Mouse (Mus musculus): ENCODE results near the gene Rasl11a.

The Rasl11a gene

GRCm38 (mm10) chr5:146837967-146838720 is 6.7 kb upstream of the Rasl11a start:
- ChIA-PET CTCF (interaction anchor here in 1 of 4 experiments (0.5 to 0.7 kb wide), 3 partner anchors 10 to 952 kb away, joined by 3 to 5 read pairs (median 4); no protein-coding TSS in a partner anchor), POLR2A (interaction anchor here (0.5 to 7.4 kb wide), 37 partner anchors 9 to 613 kb away, joined by 3 to 124 read pairs (median 5); partner anchors contain the start of gene Usp12 (in 1 of the 4))

DNA sequence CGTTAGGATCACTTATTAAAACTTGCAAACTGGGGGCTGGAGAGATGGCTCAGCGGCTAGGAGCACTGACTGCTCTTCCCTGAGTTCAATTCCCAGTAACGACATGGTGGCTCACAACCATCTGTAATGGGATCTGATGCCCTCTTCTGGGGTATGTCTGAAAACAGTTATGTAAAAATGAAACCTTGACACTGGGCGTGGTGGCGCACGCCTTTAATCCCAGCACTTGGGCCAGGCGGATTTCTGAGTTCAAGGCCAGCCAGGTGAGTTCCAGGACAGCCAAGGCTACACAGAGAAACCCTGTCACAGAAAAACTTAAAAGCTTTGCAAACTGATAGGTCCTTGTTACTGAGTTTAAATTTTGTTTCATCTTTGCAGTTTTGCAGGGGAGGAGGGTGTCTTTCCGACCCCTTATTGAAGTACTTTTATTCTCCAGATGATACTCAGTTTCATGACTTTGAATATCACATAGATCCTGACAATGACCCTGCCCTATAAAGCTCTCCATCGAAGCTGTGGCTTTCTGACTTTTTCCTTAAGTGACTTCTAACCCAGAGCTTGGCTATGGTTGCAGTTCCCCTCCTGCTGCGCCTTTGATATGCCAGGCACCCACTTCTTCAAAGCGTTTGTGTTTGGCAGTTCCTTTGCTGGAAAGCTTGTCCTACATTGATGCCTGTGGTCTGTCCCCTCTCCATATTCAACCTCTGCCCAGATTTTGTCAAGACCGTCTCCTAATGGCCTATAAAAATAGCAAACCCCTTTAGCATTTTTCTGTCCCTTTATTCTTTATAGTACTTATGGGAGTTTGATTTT is 5.8 kb upstream of the Rasl11a start:
- POLR2A ChIA-PET, result interaction anchor here in 3 of 4 experiments (0.6 to 7.4 kb wide), 46 partner anchors 9 to 394 kb away, joined by 3 to 124 read pairs (median 4); partner anchors contain the start of gene Usp12 (in 1 of the 3)
- CTCF ChIA-PET, result interaction anchor here in 2 of 4 experiments (0.5 to 0.7 kb wide), 4 partner anchors 12 to 131 kb away, joined by 3 to 8 read pairs (median 4); no protein-coding TSS in a partner anchor

DNA sequence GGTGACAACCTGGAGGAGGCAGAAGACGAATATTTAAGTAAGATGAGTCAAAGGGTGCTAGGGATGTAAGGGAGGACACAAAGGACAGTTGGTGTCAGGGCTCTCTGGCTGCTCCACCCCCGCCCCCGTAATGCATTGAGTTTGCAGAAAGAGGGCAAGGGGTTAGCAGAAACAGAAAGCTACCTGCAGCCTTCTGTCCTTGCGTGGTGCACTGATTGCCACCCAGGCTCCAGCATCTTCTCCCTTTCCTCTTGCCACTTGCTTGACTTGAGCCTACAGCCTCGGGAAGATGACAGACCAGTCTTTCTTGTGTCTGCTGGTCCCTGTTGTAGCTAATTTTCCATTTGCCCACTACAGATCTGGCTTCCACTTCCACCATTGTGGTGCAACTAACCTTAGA is 5.1 kb upstream of the Rasl11a start:
- CTCF ChIA-PET, result interaction anchor here in 2 of 4 experiments (0.5 to 0.7 kb wide), 3 partner anchors 19 to 132 kb away, joined by 3 to 8 read pairs (median 4); no protein-coding TSS in a partner anchor
- POLR2A ChIA-PET, result interaction anchor here in 3 of 4 experiments (0.6 to 7.4 kb wide), 36 partner anchors 9 to 394 kb away, joined by 3 to 124 read pairs (median 4); partner anchors contain the start of gene Usp12 (in 1 of the 3)

- CTCF ChIA-PET, result interaction anchor here in 1 of 4 experiments (1.1 kb wide), 1 partner anchor 45 kb away, joined by 3 read pairs; the partner anchor contains the start of gene Usp12
- POLR2A ChIA-PET, result interaction anchor here in 3 of 4 experiments (0.6 to 7.4 kb wide), 20 partner anchors 9 to 251 kb away, joined by 3 to 124 read pairs (median 4); partner anchors contain the start of gene Usp12 (in 1 of the 3)
Observed at GRCm38 (mm10) chr5:146840422-146840821, 4.4 kb upstream of the Rasl11a start.

GRCm38 (mm10) chr5:146841301-146841700 is 3.6 kb upstream of the Rasl11a start:
- ChIA-PET POLR2A (interaction anchor here (0.5 to 7.4 kb wide), 13 partner anchors 8 to 1033 kb away, joined by 3 to 124 read pairs (median 4); partner anchors contain the start of genes Rpl21 (in 1 of the 4) and Usp12 (in 1 of the 4)), CTCF (interaction anchor here in 2 of 4 experiments (0.6 to 1.1 kb wide), 3 partner anchors 46 to 141 kb away, joined by 3 to 4 read pairs (median 3); partner anchors contain the start of gene Usp12 (in 1 of the 2))

DNA sequence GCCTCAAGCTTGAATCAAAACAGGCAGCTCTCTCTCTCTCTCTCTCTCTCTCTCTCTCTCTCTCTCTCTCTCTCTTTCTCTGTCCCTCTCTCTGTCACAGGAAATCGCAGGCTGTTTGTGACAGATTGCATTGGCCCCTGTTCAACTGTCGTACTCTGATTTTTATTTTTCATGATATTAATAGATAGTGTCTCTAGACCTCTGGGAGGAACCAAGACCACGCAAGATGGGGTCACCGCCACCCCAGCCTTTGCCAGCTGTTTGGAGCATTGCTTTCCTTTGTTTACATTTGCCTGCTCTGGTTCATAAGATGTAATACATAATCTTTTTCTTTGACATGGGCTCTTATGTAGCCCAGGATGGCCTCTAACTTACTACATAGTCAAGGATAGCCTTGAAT is 2.9 kb upstream of the Rasl11a start:
- CTCF ChIA-PET, result interaction anchor here in 2 of 4 experiments (0.5 to 0.8 kb wide), 5 partner anchors 135 to 269 kb away, joined by 3 to 4 read pairs (median 3); no protein-coding TSS in a partner anchor
- POLR2A ChIA-PET, result interaction anchor here in 3 of 4 experiments (0.5 to 4.9 kb wide), 8 partner anchors 9 to 1032 kb away, joined by 3 to 29 read pairs (median 4); partner anchors contain the start of genes Rpl21 (in 2 of the 3) and Usp12 (in 2 of the 3)

DNA sequence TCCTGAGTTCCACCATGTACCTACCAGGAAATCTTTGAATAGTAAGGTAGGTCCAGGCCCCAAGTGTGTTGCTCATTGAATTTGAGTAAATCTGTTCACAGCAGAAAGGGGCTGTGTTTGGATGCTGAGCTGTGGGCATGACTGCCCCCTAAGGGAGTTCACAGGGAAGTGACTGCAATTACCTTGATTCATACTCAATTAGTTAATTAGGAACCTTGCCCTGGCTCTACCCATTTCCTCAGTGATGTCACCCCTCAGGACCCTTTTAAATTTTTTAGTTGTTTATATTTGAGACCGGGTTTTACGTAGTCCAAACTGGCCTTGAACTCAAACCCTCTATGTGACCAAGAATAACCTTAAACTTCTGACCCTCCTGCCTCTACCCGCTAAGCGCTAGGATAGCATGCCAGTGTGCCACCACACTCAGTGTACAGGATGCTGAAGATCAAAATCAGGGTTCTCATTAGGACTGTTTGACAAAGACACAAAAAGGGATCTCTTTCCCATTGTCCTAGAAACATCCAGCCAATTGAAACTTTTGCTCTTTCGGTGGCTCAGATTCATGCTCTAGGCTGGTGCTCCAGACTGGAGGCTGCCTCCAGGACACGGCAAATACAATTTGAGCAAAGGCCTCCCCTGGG is 450 bp upstream of the Rasl11a start:
- POLR2A ChIA-PET, result interaction anchor here (0.6 to 4.4 kb wide), 30 partner anchors 7 to 1730 kb away, joined by 3 to 76 read pairs (median 4); partner anchors contain the start of genes Rpl21 (in 3 of the 4) and Usp12 (in 2 of the 4)
- CTCF ChIA-PET, result interaction anchor here in 3 of 4 experiments (0.7 to 2.5 kb wide), 23 partner anchors 9 to 449 kb away, joined by 3 to 22 read pairs (median 4); partner anchors contain the start of gene Usp12 (in 1 of the 3)

- POLR2A ChIA-PET, result interaction anchor here in 1 of 4 experiments (0.8 to 4.4 kb wide), 4 partner anchors 12 to 139 kb away, joined by 3 to 76 read pairs (median 4); partner anchors contain the start of gene Rpl21
- CTCF ChIA-PET, result interaction anchor here in 2 of 4 experiments (0.7 to 2.5 kb wide), 2 partner anchors 140 to 453 kb away, joined by 5 to 6 read pairs; no protein-coding TSS in a partner anchor
Observed at GRCm38 (mm10) chr5:146846489-146846888, 1.6 kb downstream of the Rasl11a start.

- CTCF ChIA-PET, result interaction anchor here in 1 of 4 experiments (0.7 kb wide), 1 partner anchor 11 kb away, joined by 3 read pairs; no protein-coding TSS in a partner anchor
- POLR2A ChIA-PET, result interaction anchor here in 2 of 4 experiments (0.6 to 1.1 kb wide), 3 partner anchors 9 to 1666 kb away, joined by 3 to 4 read pairs (median 4); no protein-coding TSS in a partner anchor
Observed at GRCm38 (mm10) chr5:146848936-146849582, 4.2 kb downstream of the Rasl11a start.

GRCm38 (mm10) chr5:146856106-146856505 is 11.2 kb downstream of the Rasl11a start:
- ChIA-PET CTCF (interaction anchor here in 1 of 4 experiments (0.8 to 1.5 kb wide), 2 partner anchors 11 to 12 kb away, joined by 3 to 4 read pairs; partner anchors contain the start of gene Rasl11a), POLR2A (interaction anchor here in 1 of 4 experiments (1.6 kb wide), 1 partner anchor 13 kb away, joined by 3 read pairs; no protein-coding TSS in a partner anchor)

DNA sequence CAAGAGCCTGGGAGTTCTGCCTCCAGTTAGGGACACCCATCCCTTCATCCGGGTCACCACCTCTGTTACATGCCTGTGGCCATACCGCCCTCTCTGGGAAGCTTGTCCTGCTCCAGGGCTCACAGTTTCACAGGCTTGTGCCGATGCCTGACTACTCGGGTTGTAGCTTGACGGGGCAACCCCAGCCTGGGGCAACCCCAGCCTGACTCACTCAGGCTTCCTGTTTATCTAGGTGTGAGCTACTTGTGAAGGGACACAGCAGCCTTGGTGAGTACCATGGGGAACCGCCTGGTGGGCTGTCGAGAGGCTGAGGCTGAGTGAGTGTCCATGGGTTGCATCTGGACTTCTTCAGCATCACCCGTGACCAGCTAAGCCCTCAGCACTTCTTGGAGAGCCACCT is 12.7 kb downstream of the Rasl11a start:
- POLR2A ChIA-PET, result interaction anchor here in 1 of 4 experiments (0.7 to 4.4 kb wide), 5 partner anchors 12 to 180 kb away, joined by 3 to 23 read pairs (median 4); partner anchors contain the start of genes Rasl11a and Rpl21
- CTCF ChIA-PET, result interaction anchor here in 2 of 4 experiments (1.4 to 1.5 kb wide), 2 partner anchors 13 to 151 kb away, joined by 3 to 4 read pairs; partner anchors contain the start of gene Rasl11a (in 1 of the 2)

- CTCF ChIA-PET, result interaction anchor here in 2 of 4 experiments (0.6 to 1.4 kb wide), 2 partner anchors 19 to 32 kb away, joined by 4 read pairs; no protein-coding TSS in a partner anchor
- POLR2A ChIA-PET, result interaction anchor here in 3 of 4 experiments (0.8 to 4.4 kb wide), 4 partner anchors 13 to 23 kb away, joined by 3 to 23 read pairs (median 5); partner anchors contain the start of gene Rasl11a (in 2 of the 3)
Observed at GRCm38 (mm10) chr5:146858772-146859171, 13.9 kb downstream of the Rasl11a start.

- POLR2A ChIA-PET, result interaction anchor here in 3 of 4 experiments (1.0 to 4.4 kb wide), 3 partner anchors 14 to 23 kb away, joined by 4 to 23 read pairs (median 6); partner anchors contain the start of gene Rasl11a (in 2 of the 3)
Observed at GRCm38 (mm10) chr5:146859246-146859645, 14.4 kb downstream of the Rasl11a start.

GRCm38 (mm10) chr5:146860222-146860998 is 15.5 kb downstream of the Rasl11a start:
- ChIA-PET POLR2A (interaction anchor here in 2 of 4 experiments (1.7 to 4.4 kb wide), 4 partner anchors 9 to 27 kb away, joined by 3 to 23 read pairs (median 5); partner anchors contain the start of genes Rasl11a (in 1 of the 2) and Rpl21 (in 1 of the 2)), CTCF (interaction anchor here in 3 of 4 experiments (0.6 to 1.4 kb wide), 3 partner anchors 11 to 30 kb away, joined by 3 to 4 read pairs (median 4); no protein-coding TSS in a partner anchor)

More at GRCm38 (mm10) chr5:146859246-146859645, 14.4 kb downstream of the Rasl11a start:
- CTCF ChIA-PET, result interaction anchor here in 3 of 4 experiments (0.6 to 1.4 kb wide), 3 partner anchors 14 to 32 kb away, joined by 4 read pairs; no protein-coding TSS in a partner anchor

- ChIA-PET POLR2A (interaction anchor here in 2 of 4 experiments (0.6 to 1.0 kb wide), 3 partner anchors 23 to 1708 kb away, joined by 3 read pairs; no protein-coding TSS in a partner anchor), CTCF (interaction anchor here in 2 of 4 experiments (1.1 to 1.2 kb wide), 2 partner anchors 17 to 155 kb away, joined by 3 to 4 read pairs; partner anchors contain the start of gene Rasl11a (in 1 of the 2))
Observed at GRCm38 (mm10) chr5:146861588-146861987, 16.7 kb downstream of the Rasl11a start.
